Mouse (Mus musculus): ENCODE results near the gene Nfkbie. TPM values are rescaled to one million over a fixed set of nuclear protein-coding genes. Genes with fewer than 3 reads are reported as not detected.

Nfkbie gene
- polyA plus RNA-seq, 2 experiments = 3.6 to 4.0 TPM

GRCm38 (mm10) chr17:45530346-45530782 lies 25.1 kb upstream of the Nfkbie start:
- Histone ChIP-seq H3K4me3 (replicated peaks; ENCODE audit: low read length) (no peak overlapping the region), H3K27me3 (ENCODE audit: control insufficient read depth, insufficient read depth, low read length) (peaks cover 24% of the 10 kb centered on the region)

GRCm38 (mm10) chr17:45532896-45533295 lies 22.6 kb upstream of the Nfkbie start:
- no peaks in the 10 kb centered on the region for H3K4me1 ChIP-seq (ENCODE audit: control insufficient read depth, insufficient read depth, low read length)
- H3K4me2 ChIP-seq (replicated peaks; ENCODE audit: low read depth, low read length, severe bottlenecking) = no peak overlapping the region
- no peaks in the 10 kb centered on the region for H3K36me3 ChIP-seq (ENCODE audit: control insufficient read depth, insufficient read depth, low read length)
- 50% methylated on average over 15 of the region's 15 CpGs for WGBS
- H3K9me3 ChIP-seq (ENCODE audit: control insufficient read depth, low read length) = no peaks in the 10 kb centered on the region
- H3K27me3 ChIP-seq (ENCODE audit: control insufficient read depth, insufficient read depth, low read length) = peaks cover 31% of the 10 kb centered on the region
- H3K4me3 ChIP-seq (replicated peaks; ENCODE audit: low read length) = no peak overlapping the region
- TF ChIP-seq POLR2A (IDR thresholded peaks at IDR 0.05; ENCODE audit: borderline replicate concordance, extremely low read depth, insufficient read depth, insufficient read length) = no peak
- no peak overlapping the region for H3K27ac ChIP-seq (replicated peaks; ENCODE audit: low read depth, low read length)
- no peak for ATAC-seq (ENCODE audit: low FRiP score, low read depth)
- DNase-seq (ENCODE audit: low spot score) = no peak
- H3K9ac ChIP-seq (ENCODE audit: low read depth, low read length, severe bottlenecking) = no peak overlapping the region

More at GRCm38 (mm10) chr17:45530346-45530782, 25.1 kb upstream of the Nfkbie start:
- Histone ChIP-seq H3K4me2 (replicated peaks; ENCODE audit: low read depth, low read length, severe bottlenecking) (no peak overlapping the region), H3K4me1 (ENCODE audit: control insufficient read depth, insufficient read depth, low read length) (no peaks in the 10 kb centered on the region), H3K36me3 (ENCODE audit: control insufficient read depth, insufficient read depth, low read length) (no peaks in the 10 kb centered on the region), H3K9me3 (ENCODE audit: control insufficient read depth, low read length) (no peaks in the 10 kb centered on the region), H3K27ac (replicated peaks; ENCODE audit: low read depth, low read length) (no peak overlapping the region), H3K9ac (ENCODE audit: low read depth, low read length, severe bottlenecking) (no peak overlapping the region)
- ATAC-seq (ENCODE audit: low FRiP score, low read depth) (no peak), DNase-seq (ENCODE audit: low spot score) (no peak)
- 48% methylated on average over 13 of the region's 13 CpGs for WGBS
- no peak for TF ChIP-seq POLR2A (IDR thresholded peaks at IDR 0.05; ENCODE audit: borderline replicate concordance, extremely low read depth, insufficient read depth, insufficient read length)

GRCm38 (mm10) chr17:45536264-45536663 lies 19.2 kb upstream of the Nfkbie start:
- no peak overlapping the region for H3K9ac ChIP-seq (ENCODE audit: low read depth, low read length, severe bottlenecking)
- no peak overlapping the region for H3K4me2 ChIP-seq (replicated peaks; ENCODE audit: low read depth, low read length, severe bottlenecking)
- H3K4me1 ChIP-seq (ENCODE audit: control insufficient read depth, insufficient read depth, low read length) = no peaks in the 10 kb centered on the region
- TF ChIP-seq POLR2A (IDR thresholded peaks at IDR 0.05; ENCODE audit: borderline replicate concordance, extremely low read depth, insufficient read depth, insufficient read length) = no peak
- 11% methylated on average over 5 of the region's 5 CpGs for WGBS
- H3K27ac ChIP-seq (replicated peaks; ENCODE audit: low read depth, low read length) = no peak overlapping the region
- no peak overlapping the region for H3K4me3 ChIP-seq (replicated peaks; ENCODE audit: low read length)
- DNase-seq (ENCODE audit: low spot score) (no peak), ATAC-seq (ENCODE audit: low FRiP score, low read depth) (no peak)
- H3K27me3 ChIP-seq (ENCODE audit: control insufficient read depth, insufficient read depth, low read length) = peaks cover 14% of the 10 kb centered on the region
- H3K9me3 ChIP-seq (ENCODE audit: control insufficient read depth, low read length) = no peaks in the 10 kb centered on the region
- H3K36me3 ChIP-seq (ENCODE audit: control insufficient read depth, insufficient read depth, low read length) = no peaks in the 10 kb centered on the region

GRCm38 (mm10) chr17:45538394-45538793 lies 17.1 kb upstream of the Nfkbie start:
- WGBS = 61% methylated on average over 4 of the region's 4 CpGs
- H3K27me3 ChIP-seq (ENCODE audit: control insufficient read depth, insufficient read depth, low read length) = peaks cover 14% of the 10 kb centered on the region

GRCm38 (mm10) chr17:45539664-45540063 lies 15.8 kb upstream of the Nfkbie start:
- H3K9ac ChIP-seq (ENCODE audit: low read depth, low read length, severe bottlenecking) = no peak overlapping the region
- TF ChIP-seq POLR2A (IDR thresholded peaks at IDR 0.05; ENCODE audit: borderline replicate concordance, extremely low read depth, insufficient read depth, insufficient read length) = no peak
- 0 out of 2 replicates have a peak, but pooled peaks cover 3% of the 10 kb centered on the region for H3K36me3 ChIP-seq (ENCODE audit: control insufficient read depth, insufficient read depth, low read length)
- no peak overlapping the region for H3K4me3 ChIP-seq (replicated peaks; ENCODE audit: low read length)
- peaks cover 27% of the 10 kb centered on the region for H3K27me3 ChIP-seq (ENCODE audit: control insufficient read depth, insufficient read depth, low read length)
- H3K9me3 ChIP-seq (ENCODE audit: control insufficient read depth, low read length) = no peaks in the 10 kb centered on the region
- 77% methylated on average over 21 of the region's 21 CpGs for WGBS
- H3K27ac ChIP-seq (replicated peaks; ENCODE audit: low read depth, low read length) = no peak overlapping the region
- no peaks in the 10 kb centered on the region for H3K4me1 ChIP-seq (ENCODE audit: control insufficient read depth, insufficient read depth, low read length)
- no peak for ATAC-seq (ENCODE audit: low FRiP score, low read depth)
- H3K4me2 ChIP-seq (replicated peaks; ENCODE audit: low read depth, low read length, severe bottlenecking) = no peak overlapping the region
- no peak for DNase-seq (ENCODE audit: low spot score)

More at GRCm38 (mm10) chr17:45538394-45538793, 17.1 kb upstream of the Nfkbie start:
- Histone ChIP-seq H3K4me2 (replicated peaks; ENCODE audit: low read depth, low read length, severe bottlenecking) (no peak overlapping the region), H3K36me3 (ENCODE audit: control insufficient read depth, insufficient read depth, low read length) (no peaks in the 10 kb centered on the region), H3K27ac (replicated peaks; ENCODE audit: low read depth, low read length) (no peak overlapping the region), H3K4me1 (ENCODE audit: control insufficient read depth, insufficient read depth, low read length) (no peaks in the 10 kb centered on the region), H3K9ac (ENCODE audit: low read depth, low read length, severe bottlenecking) (no peak overlapping the region), H3K9me3 (ENCODE audit: control insufficient read depth, low read length) (no peaks in the 10 kb centered on the region), H3K4me3 (replicated peaks; ENCODE audit: low read length) (no peak overlapping the region)
- TF ChIP-seq POLR2A (IDR thresholded peaks at IDR 0.05; ENCODE audit: borderline replicate concordance, extremely low read depth, insufficient read depth, insufficient read length) = no peak
- no peak for ATAC-seq (ENCODE audit: low FRiP score, low read depth)
- no peak for DNase-seq (ENCODE audit: low spot score)

GRCm38 (mm10) chr17:45542129-45542528 lies 13.4 kb upstream of the Nfkbie start:
- Histone ChIP-seq H3K36me3 (ENCODE audit: control insufficient read depth, insufficient read depth, low read length) (peaks cover 15% of the 10 kb centered on the region; the same call in 1 of the 2 replicates), H3K9me3 (ENCODE audit: control insufficient read depth, low read length) (no peaks in the 10 kb centered on the region), H3K27ac (replicated peaks; ENCODE audit: low read depth, low read length) (no peak overlapping the region), H3K27me3 (ENCODE audit: control insufficient read depth, insufficient read depth, low read length) (peaks cover 38% of the 10 kb centered on the region), H3K4me1 (ENCODE audit: control insufficient read depth, insufficient read depth, low read length) (no peaks in the 10 kb centered on the region), H3K4me2 (replicated peaks; ENCODE audit: low read depth, low read length, severe bottlenecking) (no peak overlapping the region), H3K4me3 (replicated peaks; ENCODE audit: low read length) (no peak overlapping the region), H3K9ac (ENCODE audit: low read depth, low read length, severe bottlenecking) (no peak overlapping the region)
- DNase-seq (ENCODE audit: low spot score) (no peak), ATAC-seq (ENCODE audit: low FRiP score, low read depth) (no peak)
- WGBS = 48% methylated on average over 6 of the region's 6 CpGs
- no peak for TF ChIP-seq POLR2A (IDR thresholded peaks at IDR 0.05; ENCODE audit: borderline replicate concordance, extremely low read depth, insufficient read depth, insufficient read length)

All from limb, embryonic 14.5 days (tissue).